Mouse (Mus musculus): ENCODE results near the gene Fabp2. TPM values are rescaled to one million over a fixed set of nuclear protein-coding genes. Genes with fewer than 3 reads are reported as not detected.

Gene Fabp2
- 0.37 and 0.38 TPM in 2 replicates for polyA plus RNA-seq (2012; rRNA removed)

GRCm38 (mm10) chr3:122894772-122895171 lies at the start of gene Fabp2:
TSS of gene Fabp2 (plus strand) at chr3:122895072.
- DNase-seq (ENCODE audit: low spot score): no peak

GRCm38 (mm10) chr3:122848410-122849034 lies 46.4 kb upstream of the Fabp2 start:
- no peak for DNase-seq (ENCODE audit: low spot score)

- no peak for DNase-seq (ENCODE audit: low spot score)
Measured at GRCm38 (mm10) chr3:122855149-122855548, 39.7 kb upstream of the Fabp2 start.

GRCm38 (mm10) chr3:122859829-122860228 lies 35.0 kb upstream of the Fabp2 start:
- no peak for DNase-seq (ENCODE audit: low spot score)

- DNase-seq (ENCODE audit: low spot score): no peak
Measured at GRCm38 (mm10) chr3:122860573-122861498, 34.0 kb upstream of the Fabp2 start.

GRCm38 (mm10) chr3:122865092-122865491 lies 29.8 kb upstream of the Fabp2 start:
- no peak for DNase-seq (ENCODE audit: low spot score)

- DNase-seq (ENCODE audit: low spot score): no peak
Measured at GRCm38 (mm10) chr3:122868270-122868669, 26.6 kb upstream of the Fabp2 start.

- DNase-seq (ENCODE audit: low spot score): no peak
Measured at GRCm38 (mm10) chr3:122871596-122871995, 23.3 kb upstream of the Fabp2 start.

GRCm38 (mm10) chr3:122876870-122877269 lies 18.0 kb upstream of the Fabp2 start:
- DNase-seq (ENCODE audit: low spot score): no peak

GRCm38 (mm10) chr3:122877543-122877942 lies 17.3 kb upstream of the Fabp2 start:
- DNase-seq (ENCODE audit: low spot score): no peak

- DNase-seq (ENCODE audit: low spot score): no peak
Measured at GRCm38 (mm10) chr3:122878705-122879315, 16.1 kb upstream of the Fabp2 start.

GRCm38 (mm10) chr3:122887505-122888301 lies 7.2 kb upstream of the Fabp2 start:
- DNase-seq (ENCODE audit: low spot score): no peak

GRCm38 (mm10) chr3:122888371-122888819 lies 6.5 kb upstream of the Fabp2 start:
- DNase-seq (ENCODE audit: low spot score): no peak

GRCm38 (mm10) chr3:122895189-122895731 lies 388 bp downstream of the Fabp2 start:
- no peak for DNase-seq (ENCODE audit: low spot score)

- no peak for DNase-seq (ENCODE audit: low spot score)
Measured at GRCm38 (mm10) chr3:122898254-122898653, 3.4 kb downstream of the Fabp2 start.

- DNase-seq (ENCODE audit: low spot score): no peak
Measured at GRCm38 (mm10) chr3:122903746-122904433, 9.0 kb downstream of the Fabp2 start.

GRCm38 (mm10) chr3:122907841-122908240 lies 13.0 kb downstream of the Fabp2 start:
- DNase-seq (ENCODE audit: low spot score): no peak

- no peak for DNase-seq (ENCODE audit: low spot score)
Measured at GRCm38 (mm10) chr3:122915493-122915892, 20.6 kb downstream of the Fabp2 start.

GRCm38 (mm10) chr3:122916191-122916680 lies 21.4 kb downstream of the Fabp2 start:
- DNase-seq (ENCODE audit: low spot score): no peak

GRCm38 (mm10) chr3:122918672-122919071 lies 23.8 kb downstream of the Fabp2 start:
- no peak for DNase-seq (ENCODE audit: low spot score)

- DNase-seq (ENCODE audit: low spot score): no peak
Measured at GRCm38 (mm10) chr3:122919260-122919659, 24.4 kb downstream of the Fabp2 start, which contains the start of gene Gm10959. TSS of gene Gm10959 (minus strand) at chr3:122919360.
